Mouse (Mus musculus): ENCODE data around the gene 9330161L09Rik. TPM values are rescaled to one million over a fixed set of nuclear protein-coding genes. Genes with fewer than 3 reads are reported as not detected.

Gene 9330161L09Rik
- polyA plus RNA-seq, 1 experiment from 2014 or later, result 0.24 TPM

DNA sequence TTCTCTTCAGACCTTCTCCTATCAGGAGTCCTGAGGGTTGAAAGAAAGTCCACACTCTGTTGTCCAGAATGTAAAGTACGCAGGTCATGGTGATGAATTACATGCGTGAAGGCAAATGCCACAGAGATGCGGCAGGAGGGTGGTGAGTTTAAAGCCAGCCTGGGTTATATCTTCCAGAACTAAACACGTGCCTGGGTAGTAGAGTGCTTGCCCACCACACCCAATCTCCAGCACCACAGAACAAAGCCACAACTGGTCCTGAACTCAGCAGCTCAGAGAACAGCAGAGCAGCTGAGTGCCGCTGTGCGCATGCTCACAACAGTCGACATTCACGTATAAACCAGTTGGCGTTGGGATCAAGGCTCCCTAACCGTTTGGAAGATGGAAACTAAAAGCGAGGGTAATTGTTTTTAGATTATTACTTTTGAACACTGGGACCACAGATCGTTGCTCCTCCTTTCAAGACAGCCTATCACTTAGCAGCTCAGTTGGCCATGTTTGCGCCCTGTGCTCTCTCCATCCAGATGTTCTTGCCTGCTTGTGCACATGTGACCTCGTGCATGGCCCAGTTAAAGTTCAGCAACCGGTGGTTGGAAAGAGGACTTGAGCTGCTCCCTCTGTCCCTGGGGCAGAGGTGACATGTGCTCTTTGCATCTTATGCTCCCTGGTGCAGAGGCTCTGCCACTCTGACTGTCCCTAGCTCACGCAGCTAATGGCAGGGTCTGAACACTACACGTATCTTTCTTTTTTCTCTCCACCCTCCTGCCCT is 45.9 kb downstream of the 9330161L09Rik start:
- Histone ChIP-seq H3K27me3 (replicated peaks; ENCODE audit: control insufficient read depth, insufficient read depth, low read length) (no peaks in the 10 kb centered on the region), H3K9me3 (ENCODE audit: control insufficient read depth, low read length) (no peaks in the 10 kb centered on the region), H3K4me3 (ENCODE audit: low read depth, low read length) (no peak overlapping the region), H3K9ac (ENCODE audit: low read length) (no peak overlapping the region), H3K27ac (ENCODE audit: low read depth) (no peak overlapping the region), H3K4me2 (ENCODE audit: low read length) (no peak overlapping the region), H3K4me1 (replicated peaks; ENCODE audit: control insufficient read depth, insufficient read depth, low read length) (no peaks in the 10 kb centered on the region), H3K36me3 (ENCODE audit: control insufficient read depth, insufficient read depth, low read length) (no peaks in the 10 kb centered on the region)
- DNase-seq (ENCODE audit: low spot score) (no peak), ATAC-seq (replicated peaks; ENCODE audit: low FRiP score, low TSS enrichment, low read depth) (no peak)
- 85% methylated on average over 17 of the region's 17 CpGs for WGBS

DNA sequence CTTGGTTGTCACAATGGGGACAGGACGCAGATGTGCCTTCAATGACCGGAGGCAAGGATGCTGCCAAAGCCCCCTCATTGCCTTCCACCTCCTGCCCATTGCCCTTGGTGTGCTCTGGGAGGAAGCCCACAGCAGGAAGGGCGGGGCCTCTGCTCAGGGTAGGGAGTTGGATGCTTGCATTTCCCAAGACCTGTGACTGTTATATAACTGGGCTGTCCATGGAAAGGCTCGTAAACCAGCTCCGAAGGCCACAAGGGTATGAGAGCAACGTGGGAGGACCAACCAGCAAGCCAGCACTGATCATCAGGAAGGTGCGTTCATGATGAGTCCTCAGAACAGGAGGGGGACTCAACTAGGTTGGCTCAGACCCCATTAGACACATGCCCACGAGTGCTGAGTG is 46.8 kb downstream of the 9330161L09Rik start:
- no peak for DNase-seq (ENCODE audit: low spot score)
- 71% methylated on average over 8 of the region's 8 CpGs for WGBS
- no peak for ATAC-seq (replicated peaks; ENCODE audit: low FRiP score, low TSS enrichment, low read depth)

DNA sequence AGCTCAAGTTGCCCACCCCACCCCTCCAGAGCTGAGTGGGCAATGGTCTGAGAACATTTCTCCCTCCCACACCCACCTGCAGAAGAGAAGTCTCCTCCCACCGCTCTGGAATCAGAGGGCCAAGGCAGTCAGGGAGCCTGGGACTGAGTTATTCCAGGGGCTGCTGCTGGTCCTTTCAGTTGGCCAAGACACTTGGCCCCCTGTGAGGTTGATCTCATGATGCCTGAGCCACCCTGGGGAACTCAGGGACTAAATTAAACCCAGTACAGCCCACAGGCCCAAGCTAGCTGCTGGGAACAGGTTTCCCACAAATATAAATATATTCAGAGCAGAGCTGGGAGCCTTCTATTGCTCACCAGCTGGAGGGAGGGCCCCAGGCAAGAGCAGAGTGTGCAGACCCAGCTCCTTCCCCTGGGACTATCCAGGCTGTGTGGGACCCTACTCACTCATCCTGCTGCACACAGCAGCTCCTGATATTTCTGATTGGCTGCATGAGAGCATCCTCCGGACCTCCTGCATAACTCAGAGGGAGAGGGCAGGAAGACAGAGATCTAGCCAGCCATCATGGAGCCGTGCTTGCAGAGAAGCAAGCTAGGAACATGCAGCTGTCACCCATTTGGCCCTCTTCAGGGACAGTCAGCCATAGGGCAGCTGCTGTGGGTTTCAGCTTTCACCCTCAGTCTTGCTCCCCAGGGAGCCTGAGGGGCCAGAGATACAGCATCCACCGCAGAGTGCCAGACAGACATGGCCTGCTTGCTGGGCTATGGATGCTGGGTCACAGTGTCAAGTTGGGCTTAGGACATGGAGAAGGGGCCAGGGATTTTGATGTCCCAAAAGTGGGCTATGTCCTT is 48.4 kb downstream of the 9330161L09Rik start:
- no peaks in the 10 kb centered on the region for H3K4me1 ChIP-seq (replicated peaks; ENCODE audit: control insufficient read depth, insufficient read depth, low read length)
- H3K9me3 ChIP-seq (ENCODE audit: control insufficient read depth, low read length), result no peaks in the 10 kb centered on the region
- H3K4me2 ChIP-seq (ENCODE audit: low read length), result no peak overlapping the region
- H3K9ac ChIP-seq (ENCODE audit: low read length), result no peak overlapping the region
- DNase-seq (ENCODE audit: low spot score), result no peak
- WGBS, result 53% methylated on average over 4 of the region's 4 CpGs
- no peaks in the 10 kb centered on the region for H3K27me3 ChIP-seq (replicated peaks; ENCODE audit: control insufficient read depth, insufficient read depth, low read length)
- H3K36me3 ChIP-seq (ENCODE audit: control insufficient read depth, insufficient read depth, low read length), result no peaks in the 10 kb centered on the region
- no peak overlapping the region for H3K27ac ChIP-seq (ENCODE audit: low read depth)
- no peak overlapping the region for H3K4me3 ChIP-seq (ENCODE audit: low read depth, low read length)
- no peak for ATAC-seq (replicated peaks; ENCODE audit: low FRiP score, low TSS enrichment, low read depth)

More for the DNA sequence above, 46.8 kb downstream of the 9330161L09Rik start:
- Histone ChIP-seq H3K27me3 (replicated peaks; ENCODE audit: control insufficient read depth, insufficient read depth, low read length) (no peaks in the 10 kb centered on the region), H3K27ac (ENCODE audit: low read depth) (no peak overlapping the region), H3K9ac (ENCODE audit: low read length) (no peak overlapping the region), H3K9me3 (ENCODE audit: control insufficient read depth, low read length) (no peaks in the 10 kb centered on the region), H3K4me3 (ENCODE audit: low read depth, low read length) (no peak overlapping the region), H3K4me1 (replicated peaks; ENCODE audit: control insufficient read depth, insufficient read depth, low read length) (no peaks in the 10 kb centered on the region), H3K36me3 (ENCODE audit: control insufficient read depth, insufficient read depth, low read length) (no peaks in the 10 kb centered on the region), H3K4me2 (ENCODE audit: low read length) (no peak overlapping the region)

DNA sequence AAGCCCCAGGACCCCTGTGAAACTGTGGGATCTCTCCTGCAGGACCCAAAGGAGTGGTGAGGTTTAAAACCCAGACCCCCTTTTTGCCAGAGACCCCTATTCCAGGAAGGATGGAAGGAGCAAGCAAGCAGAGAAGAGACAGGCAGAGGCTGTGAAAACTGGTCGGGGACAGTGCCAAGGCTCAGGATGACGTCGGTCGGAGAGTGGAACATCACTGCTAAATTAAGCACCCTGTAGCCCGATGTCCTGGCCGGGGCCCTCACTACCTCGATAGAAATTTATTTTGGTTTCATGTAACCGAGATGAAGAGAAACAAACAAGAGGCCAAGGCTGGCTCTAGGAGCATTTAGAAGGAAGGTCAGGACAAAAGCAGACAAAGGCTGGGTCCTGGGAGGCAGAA is 49.4 kb downstream of the 9330161L09Rik start:
- 85% methylated on average over 8 of the region's 8 CpGs for WGBS
- no peak overlapping the region for H3K4me3 ChIP-seq (ENCODE audit: low read depth, low read length)
- H3K4me2 ChIP-seq (ENCODE audit: low read length), result no peak overlapping the region
- H3K9me3 ChIP-seq (ENCODE audit: control insufficient read depth, low read length), result no peaks in the 10 kb centered on the region
- H3K9ac ChIP-seq (ENCODE audit: low read length), result no peak overlapping the region
- DNase-seq (ENCODE audit: low spot score) (no peak), ATAC-seq (replicated peaks; ENCODE audit: low FRiP score, low TSS enrichment, low read depth) (no peak)
- no peaks in the 10 kb centered on the region for H3K27me3 ChIP-seq (replicated peaks; ENCODE audit: control insufficient read depth, insufficient read depth, low read length)
- no peaks in the 10 kb centered on the region for H3K4me1 ChIP-seq (replicated peaks; ENCODE audit: control insufficient read depth, insufficient read depth, low read length)
- H3K36me3 ChIP-seq (ENCODE audit: control insufficient read depth, insufficient read depth, low read length), result no peaks in the 10 kb centered on the region
- H3K27ac ChIP-seq (ENCODE audit: low read depth), result no peak overlapping the region

Other genes starting within 250 kb of the 9330161L09Rik start
- 1.8 and 2.7 TPM in 2 replicates for gene Prima1, start 165.7 kb downstream of the 9330161L09Rik start, polyA plus RNA-seq (2014; fragmentation: Nextera tagmentation; extraction: Ambion mirVana)
- not detected in 2 replicates for gene Fam181a, start 96.8 kb downstream of the 9330161L09Rik start, polyA plus RNA-seq (2014; fragmentation: Nextera tagmentation; extraction: Ambion mirVana)
- 24.1 and 24.6 TPM in 2 replicates for gene Asb2, start 51.8 kb downstream of the 9330161L09Rik start, polyA plus RNA-seq (2014; fragmentation: Nextera tagmentation; extraction: Ambion mirVana)
- gene Otub2, start 19.1 kb downstream of the 9330161L09Rik start, polyA plus RNA-seq (2014; fragmentation: Nextera tagmentation; extraction: Ambion mirVana), result 5.6 and 8.1 TPM in 2 replicates
- 84.0 and 90.1 TPM in 2 replicates for gene Ddx24, start 18.0 kb upstream of the 9330161L09Rik start, polyA plus RNA-seq (2014; fragmentation: Nextera tagmentation; extraction: Ambion mirVana)
- gene Ifi27, start 26.4 kb upstream of the 9330161L09Rik start, polyA plus RNA-seq (2014; fragmentation: Nextera tagmentation; extraction: Ambion mirVana), result 37.9 and 42.5 TPM in 2 replicates
- 16.4 and 23.2 TPM in 2 replicates for gene Ifi27l2a, start 35.9 kb upstream of the 9330161L09Rik start, polyA plus RNA-seq (2014; fragmentation: Nextera tagmentation; extraction: Ambion mirVana)
- gene Ifi27l2b, start 49.4 kb upstream of the 9330161L09Rik start, polyA plus RNA-seq (2014; fragmentation: Nextera tagmentation; extraction: Ambion mirVana), result 6.5 and 8.5 TPM in 2 replicates
- gene Ppp4r4, start 124.5 kb upstream of the 9330161L09Rik start, polyA plus RNA-seq (2014; fragmentation: Nextera tagmentation; extraction: Ambion mirVana), result 1.2 and 1.8 TPM in 2 replicates
- gene Serpina10, start 223.6 kb upstream of the 9330161L09Rik start, polyA plus RNA-seq (2014; fragmentation: Nextera tagmentation; extraction: Ambion mirVana), result 0.42 TPM in 2 replicates
- gene Serpina6, start 249.4 kb upstream of the 9330161L09Rik start, polyA plus RNA-seq (2014; fragmentation: Nextera tagmentation; extraction: Ambion mirVana), result 0.90 and 75.1 TPM in 2 replicates

Measured in intestine, embryonic 14.5 days (tissue).